Mouse (Mus musculus): ENCODE measurements around the gene Sept9. TPM values are rescaled to one million over a fixed set of nuclear protein-coding genes. Genes with fewer than 3 reads are reported as not detected.

Sept9 gene
- total RNA-seq, 2 experiments from 2014 or later, result 70.0 to 71.1 TPM

DNA sequence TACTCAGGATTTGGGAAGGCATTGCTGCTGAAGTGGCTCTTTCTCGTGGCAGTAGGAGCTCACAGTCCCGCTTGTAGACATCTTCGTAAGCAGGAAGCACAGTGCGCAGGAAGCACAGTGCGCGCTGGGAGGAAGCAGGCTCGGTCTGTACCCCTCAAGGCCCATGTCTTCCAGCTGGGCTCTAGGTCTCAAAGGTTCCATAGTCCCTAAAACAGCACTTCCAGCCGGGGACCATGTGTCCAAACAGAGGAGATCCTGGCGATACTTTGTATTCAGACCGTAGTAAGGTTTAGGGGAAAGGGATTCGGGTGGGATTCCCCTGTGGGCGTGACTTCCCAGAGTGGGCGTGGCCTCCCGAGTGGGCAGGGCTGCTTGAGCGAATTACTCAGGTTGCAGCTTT lies 24.5 kb upstream of the Sept9 start:
- peak; percentile 32 to 64 for DNase-seq
- intact Hi-C loops (cut with DNase I), result loop anchor here (5.0 kb wide), 1 partner anchor 38 kb away; no protein-coding TSS in a partner anchor

DNA sequence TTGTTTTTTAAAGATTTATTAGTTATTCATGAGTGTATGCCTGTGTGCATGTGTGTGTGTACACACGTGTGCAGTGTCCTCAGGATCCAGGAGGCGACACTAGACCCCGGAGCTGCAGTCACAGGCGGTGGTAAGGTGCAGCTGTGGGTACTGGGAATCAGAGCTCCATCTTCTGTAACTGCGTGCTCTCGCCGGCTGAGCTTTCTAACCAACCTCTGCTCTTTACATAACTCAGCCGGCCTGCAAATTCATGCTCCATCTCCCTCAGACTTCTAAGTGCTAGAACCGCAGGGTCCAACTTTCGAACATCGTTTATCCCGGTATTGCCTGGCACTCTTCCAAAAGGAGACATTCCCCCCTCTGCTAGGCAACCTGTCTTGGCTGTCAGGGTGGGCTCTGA lies 24.0 kb upstream of the Sept9 start:
- intact Hi-C loops (cut with DNase I), result no loop called here
- no peak for DNase-seq

DNA sequence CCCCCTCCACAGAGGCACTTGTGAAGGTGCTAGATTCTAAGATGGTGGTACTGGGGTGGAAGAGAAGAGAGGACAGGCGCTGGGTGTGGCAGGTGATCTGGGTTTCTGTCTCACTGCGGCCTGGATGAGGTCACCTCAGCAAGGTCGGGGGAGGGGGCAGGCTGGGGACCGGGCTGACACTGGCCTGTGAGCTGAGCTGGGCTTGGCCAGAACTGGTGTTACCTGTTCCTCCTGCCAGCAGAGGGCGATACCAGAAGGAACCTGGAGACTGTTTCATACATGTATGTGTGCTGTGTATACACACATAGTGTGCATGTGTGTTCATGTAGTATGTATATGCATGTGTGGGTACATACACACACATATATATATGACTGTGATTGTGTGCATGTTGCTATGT lies 23.2 kb upstream of the Sept9 start:
- peak; percentile 41 to 65 for DNase-seq
- intact Hi-C loops (cut with DNase I), result loop anchor here (2.0 kb wide), 2 partner anchors 96 to 182 kb away; no protein-coding TSS in a partner anchor

DNA sequence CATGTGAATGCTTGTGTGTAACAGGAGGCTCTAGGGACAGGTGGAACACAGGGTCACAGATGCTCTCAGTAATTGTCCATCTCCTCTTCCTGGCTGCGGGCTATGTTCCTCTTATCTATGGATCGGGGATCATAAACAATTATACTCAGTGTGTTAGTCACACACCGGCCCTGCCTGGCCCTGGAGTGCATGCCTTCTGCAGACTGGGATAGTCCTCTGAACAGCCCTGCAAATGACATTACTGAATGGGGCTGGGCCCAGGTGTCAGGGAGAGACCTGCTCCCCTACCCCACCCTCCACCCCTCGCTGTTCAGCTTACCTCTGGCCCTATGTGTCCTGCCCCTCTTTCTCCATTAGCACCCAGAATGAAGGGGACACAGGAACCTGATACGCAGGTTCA lies 22.6 kb upstream of the Sept9 start:
- DNase-seq, result no peak
- intact Hi-C loops (cut with DNase I), result loop anchor here (1.0 to 2.0 kb wide), 3 partner anchors 96 to 182 kb away; no protein-coding TSS in a partner anchor

DNA sequence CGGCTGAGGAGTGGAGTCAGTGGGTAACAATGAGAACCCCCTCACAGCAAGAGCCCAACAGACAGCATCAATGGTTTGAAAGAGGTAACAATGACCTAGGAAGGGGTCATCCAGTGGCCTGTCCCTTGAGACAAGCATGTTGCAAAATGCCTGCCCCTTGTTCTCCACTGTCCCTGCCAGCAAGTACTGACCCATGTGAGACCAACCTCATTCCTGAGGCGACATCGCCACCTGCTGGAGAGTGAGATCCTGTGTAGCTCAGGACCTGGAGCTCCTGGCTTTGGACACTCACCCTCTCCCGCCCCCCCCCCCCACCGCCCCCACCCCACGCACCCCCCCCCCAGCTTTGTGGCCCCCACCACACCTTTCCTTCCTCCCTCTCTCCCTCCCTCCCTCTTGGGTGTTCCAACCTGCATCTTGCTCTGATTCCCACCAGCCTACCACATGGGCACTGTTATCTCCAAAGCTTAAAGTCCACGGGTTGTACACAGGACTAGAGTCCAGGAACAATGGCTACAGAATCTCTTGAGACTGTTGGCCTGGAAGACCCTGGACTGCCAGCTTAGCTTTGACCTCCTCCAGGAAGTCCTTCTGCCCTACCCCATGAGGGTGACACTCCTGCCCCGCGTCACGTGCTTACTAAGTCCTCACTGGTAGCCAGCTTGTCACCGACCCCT lies 22.0 kb upstream of the Sept9 start:
- DNase-seq, result peak; percentile 93 to 97
- intact Hi-C loops (cut with DNase I), result loop anchor here (1.0 to 2.0 kb wide), 3 partner anchors 97 to 181 kb away; no protein-coding TSS in a partner anchor

DNA sequence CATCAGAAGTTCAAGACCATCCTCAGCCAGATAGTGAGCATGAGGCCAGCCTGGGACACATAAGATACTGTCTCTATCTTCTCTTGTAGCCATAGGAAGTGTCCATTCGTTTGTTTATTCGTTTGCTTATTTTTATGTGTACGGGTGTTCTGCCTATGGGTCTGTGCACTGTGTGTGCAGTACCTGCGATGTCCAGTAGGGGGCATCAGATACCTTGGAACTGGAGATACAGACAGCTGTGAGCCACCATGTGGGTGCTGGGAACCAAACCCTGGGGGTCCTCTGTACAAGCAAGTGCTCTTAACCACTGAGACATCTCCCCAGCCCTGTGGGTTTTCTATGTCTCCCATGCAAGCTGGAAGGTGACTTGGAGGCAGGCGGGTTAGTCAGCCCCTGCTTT lies 19.6 kb upstream of the Sept9 start:
- DNase-seq, result no peak
- intact Hi-C loops (cut with DNase I), result no loop called here

DNA sequence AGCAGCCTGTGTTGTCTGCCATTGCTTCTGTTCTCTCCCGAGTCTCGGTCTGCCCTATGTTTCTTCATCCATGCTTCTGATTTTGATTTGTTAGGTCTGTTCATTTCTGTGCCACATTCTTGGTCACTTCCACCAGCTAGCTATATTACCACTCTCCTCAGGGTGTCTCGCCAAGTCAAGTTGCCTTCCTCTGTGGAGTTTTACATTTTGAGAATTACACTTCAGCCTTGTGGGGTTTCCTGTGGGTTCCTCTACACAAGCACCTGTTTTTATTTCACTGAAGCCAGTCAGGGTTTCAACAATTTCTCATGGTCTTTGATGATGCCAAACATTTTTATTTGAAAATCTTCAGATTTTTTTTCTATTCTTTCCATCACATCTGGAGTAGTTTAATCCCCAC lies 16.7 kb upstream of the Sept9 start:
- no peak for DNase-seq
- intact Hi-C loops (cut with DNase I), result no loop called here

DNA sequence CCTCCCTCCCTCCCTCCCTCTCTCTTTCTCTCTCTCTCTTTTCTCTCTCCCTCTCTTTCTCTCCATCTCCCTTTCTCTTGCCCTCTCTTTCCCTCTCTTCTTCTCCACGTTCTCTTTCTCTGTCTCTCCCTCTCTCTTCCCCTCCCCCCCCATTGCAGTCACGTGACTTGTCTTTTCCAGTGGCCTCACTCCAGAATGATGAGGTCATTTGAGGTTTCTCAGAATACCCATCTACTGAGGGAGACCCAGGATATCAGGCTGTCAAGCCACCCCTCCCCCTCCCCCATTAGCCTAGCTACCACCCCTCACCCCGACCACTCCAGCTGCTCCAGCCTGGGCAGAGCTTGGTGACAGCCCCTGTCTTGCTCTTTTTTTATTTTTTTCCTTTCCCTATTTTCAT lies 16.2 kb upstream of the Sept9 start:
- intact Hi-C loops (cut with DNase I), result no loop called here
- DNase-seq, result no peak

DNA sequence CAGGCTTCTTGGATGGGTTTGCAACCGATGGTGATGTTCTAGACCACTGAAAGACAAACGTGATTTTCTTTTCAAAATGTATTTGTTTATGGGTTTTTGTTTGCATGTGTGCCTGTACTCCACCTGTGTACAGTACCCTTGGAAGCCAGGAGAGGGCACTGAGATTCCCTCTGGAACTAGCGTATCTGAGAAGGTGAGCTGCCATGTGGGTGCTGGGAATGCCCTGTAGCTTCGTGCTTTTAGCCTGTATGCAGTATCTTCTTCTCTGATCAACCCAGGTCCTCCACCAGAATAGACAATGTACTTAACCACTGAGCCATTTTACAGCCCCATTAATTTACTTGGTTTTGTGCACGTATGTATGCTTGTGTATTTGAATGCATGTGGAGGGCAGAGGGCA lies 15.6 kb upstream of the Sept9 start:
- no peak for DNase-seq
- intact Hi-C loops (cut with DNase I), result no loop called here

DNA sequence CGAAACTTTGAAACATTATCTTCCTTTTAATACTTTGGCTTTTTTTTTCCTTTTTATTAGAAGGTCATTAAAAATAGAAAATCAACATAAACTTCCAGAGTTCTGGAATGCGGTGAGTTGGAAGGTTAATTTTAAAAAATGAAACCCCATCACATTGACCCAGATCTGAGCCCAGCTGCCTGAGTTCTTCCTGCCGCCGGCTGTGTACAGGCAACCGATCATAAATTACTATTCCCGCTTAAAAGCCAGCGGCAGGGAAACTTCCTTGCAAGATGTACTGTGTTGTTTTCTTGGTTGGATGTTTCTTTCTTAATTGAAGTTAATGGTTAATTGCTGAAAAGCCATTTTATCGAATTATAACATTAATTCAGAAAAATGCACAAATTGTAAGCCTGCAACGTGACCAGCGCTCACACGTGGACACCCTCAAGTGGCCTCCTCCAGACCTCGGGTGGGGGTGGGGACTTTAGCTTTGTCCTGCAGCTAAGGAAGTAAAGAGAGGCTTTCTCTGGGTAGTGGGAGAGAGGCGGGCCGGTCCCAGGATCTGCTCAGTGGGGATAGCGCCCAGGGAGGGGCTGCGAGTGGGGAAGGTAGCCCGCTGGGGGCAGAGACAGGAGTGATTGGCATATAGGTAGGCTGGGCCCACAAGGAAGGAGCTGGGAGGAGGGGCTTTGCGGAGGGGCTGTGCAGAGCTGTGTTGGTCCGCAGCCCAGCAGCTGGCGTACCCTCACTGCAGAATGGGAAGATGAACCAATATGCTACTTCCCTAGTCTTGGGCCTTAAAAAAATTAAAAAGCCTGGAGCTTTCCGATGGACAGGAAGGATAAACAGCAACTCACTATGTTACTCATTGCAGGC lies 14.2 kb upstream of the Sept9 start:
- intact Hi-C loops (cut with DNase I), result no loop called here
- DNase-seq, result no peak

DNA sequence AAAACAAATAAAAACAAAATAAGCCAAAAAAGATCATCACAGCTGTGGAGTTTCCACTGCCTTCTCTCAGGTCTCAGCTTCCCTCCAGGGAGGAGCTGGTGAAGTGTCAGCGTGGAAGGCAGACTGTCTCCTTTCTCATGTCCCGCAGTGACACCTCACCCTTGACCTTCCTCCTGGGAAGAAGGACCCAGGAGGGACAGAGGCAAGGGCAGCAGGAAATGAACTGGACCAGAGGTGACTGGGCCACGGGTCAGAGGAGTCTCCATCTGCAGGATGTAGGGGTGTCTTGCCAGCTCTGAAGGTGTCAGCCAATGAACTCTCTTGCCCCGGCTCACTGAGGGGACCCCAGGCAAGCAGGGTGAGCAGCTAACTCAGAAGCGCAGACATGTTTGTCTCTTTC lies 7.9 kb upstream of the Sept9 start:
- no peak for DNase-seq
- intact Hi-C loops (cut with DNase I), result no loop called here

DNA sequence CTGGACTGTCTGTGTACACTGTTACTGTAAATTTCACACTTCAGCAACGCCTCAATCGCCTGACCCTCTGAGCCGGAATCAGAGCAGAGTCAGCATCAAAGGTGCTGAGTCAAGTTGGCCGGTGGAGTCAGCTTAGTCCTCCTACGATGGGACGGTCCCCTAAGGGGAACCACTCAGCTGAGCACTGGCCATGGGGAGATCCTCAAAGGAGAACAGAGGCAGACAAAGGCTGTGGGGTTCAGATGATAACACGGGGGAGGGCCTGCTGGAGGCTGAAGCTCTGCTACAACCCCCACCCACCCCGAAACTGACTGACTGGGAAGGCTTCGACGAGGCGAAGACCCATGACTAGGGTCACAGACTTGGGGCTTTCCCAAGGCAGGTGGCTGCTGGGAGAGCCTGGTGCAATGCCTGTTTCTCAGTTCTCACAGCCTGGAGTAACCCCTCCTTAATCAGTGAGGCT lies 5.0 kb upstream of the Sept9 start:
- no peak for DNase-seq
- intact Hi-C loops (cut with DNase I), result no loop called here

DNA sequence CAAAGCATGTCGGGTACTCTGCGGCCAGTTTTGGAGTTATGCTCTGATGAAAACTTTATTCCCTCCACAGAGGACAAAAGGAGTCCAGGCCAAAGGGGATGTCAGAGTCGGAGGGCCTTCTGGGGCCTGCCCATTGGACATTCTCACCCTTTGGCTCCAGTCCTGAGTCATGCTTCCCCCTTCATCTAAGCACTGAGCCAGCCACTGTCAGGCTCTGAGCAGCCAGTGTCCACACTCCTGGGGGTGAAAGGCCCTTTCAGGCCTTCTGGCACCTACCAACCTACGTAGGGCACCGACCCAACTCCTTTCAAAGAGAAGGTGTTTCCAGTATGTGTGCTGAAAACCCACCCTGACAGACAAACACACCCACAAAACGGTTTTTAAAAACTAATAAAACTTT lies 3.8 kb upstream of the Sept9 start:
- no peak for DNase-seq
- intact Hi-C loops (cut with DNase I), result no loop called here

DNA sequence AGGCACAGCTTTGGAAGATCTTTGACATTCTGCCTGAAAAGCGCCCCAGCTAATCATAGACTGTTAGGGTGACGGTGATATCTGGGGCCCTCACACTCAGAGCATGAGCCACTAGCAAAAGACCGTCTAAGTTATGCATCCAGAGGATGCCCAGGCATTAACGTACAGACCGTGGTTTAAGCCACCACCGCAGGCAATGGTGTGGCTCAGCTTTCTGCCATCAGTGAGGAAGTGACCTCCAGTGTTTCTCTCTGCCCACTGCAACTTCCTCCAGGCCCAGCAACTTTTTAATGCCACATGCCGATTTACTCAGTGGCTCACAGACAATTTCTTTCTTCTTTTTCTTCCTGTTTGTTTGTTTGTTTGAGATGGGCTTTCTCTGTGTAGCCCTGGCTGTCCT lies 2.8 kb upstream of the Sept9 start:
- DNase-seq, result no peak
- intact Hi-C loops (cut with DNase I), result no loop called here

DNA sequence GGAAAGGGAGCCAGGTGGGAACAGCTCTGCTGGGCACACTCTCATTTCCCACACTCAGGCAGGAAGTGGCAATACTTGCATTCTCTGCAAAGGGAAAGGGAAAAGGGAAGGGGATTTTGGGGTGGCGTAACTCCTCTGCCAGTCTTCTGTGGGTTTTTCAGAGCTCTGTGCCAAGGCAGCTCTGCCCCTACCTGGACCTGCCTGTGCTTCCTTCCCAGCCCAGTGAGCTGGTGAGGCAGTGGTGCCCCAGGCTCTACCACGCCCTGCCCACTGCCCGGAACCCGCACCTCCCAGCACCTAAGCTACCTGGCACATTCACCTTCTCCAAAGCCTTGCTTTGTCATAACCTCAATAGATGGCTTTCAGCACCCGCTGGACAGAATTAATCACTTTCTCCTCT lies 1.3 kb upstream of the Sept9 start:
- DNase-seq, result no peak
- intact Hi-C loops (cut with DNase I), result no loop called here

DNA sequence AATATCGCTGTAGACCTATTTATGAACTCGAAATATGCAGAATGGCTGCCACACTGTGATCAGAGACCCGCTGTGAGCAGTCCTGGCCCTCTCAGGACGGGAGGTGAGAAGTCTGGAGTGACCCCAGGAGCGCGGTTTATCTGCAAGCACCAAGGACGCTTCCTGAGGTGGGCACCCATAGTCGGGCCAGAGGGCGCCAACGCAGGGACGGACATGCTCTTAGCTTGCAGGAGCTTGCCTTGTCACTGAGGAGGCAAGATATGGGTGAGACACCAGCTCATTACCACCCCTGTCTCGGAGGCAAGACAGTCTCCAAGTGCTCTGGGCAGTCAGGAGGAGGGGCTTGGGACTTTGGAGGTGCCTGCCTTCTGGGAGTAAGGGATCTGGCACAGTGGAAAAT lies 2.4 kb downstream of the Sept9 start:
- intact Hi-C loops (cut with DNase I), result no loop called here

DNA sequence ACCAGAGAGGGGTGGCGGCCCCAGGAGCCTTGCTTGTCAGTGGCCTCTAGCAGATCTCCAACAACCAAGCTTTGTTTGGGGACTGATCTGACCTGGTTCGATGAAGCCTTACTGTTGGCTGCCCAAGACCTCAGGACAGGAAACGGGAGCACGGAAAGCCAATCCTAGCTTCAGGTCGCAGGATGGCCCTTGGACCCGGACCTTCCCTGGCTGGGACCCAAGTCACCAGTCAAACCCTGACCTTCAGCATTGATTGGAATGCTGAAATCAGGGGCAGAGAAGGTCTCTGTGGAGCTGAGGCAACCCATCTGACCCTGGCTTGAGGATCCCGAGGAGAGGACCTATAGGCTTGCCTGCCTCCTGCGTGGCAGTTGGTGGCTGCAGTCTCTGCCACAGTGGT lies 5.1 kb downstream of the Sept9 start:
- intact Hi-C loops (cut with DNase I), result no loop called here
- no peak for DNase-seq

More for the DNA sequence above, 2.4 kb downstream of the Sept9 start:
- DNase-seq, result no peak

DNA sequence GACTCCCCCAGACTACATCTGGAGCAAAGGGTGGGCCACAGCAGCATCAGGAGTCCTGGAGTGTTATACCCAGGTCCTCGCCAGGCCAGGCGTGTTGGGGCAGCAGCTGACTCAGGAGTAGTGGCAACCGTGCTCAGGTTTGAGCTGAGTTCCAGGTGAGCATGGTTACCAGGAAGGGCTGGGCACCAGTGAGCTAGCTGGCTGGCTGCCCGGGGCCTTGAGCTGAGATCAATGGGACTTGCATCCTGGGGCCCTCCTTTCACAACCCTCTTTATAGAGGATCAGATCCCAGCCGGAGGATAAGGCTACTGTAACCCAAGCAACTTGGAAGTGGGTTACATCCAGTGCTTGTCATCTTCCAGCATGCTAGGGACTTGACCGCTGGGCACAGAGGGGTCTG lies 5.6 kb downstream of the Sept9 start:
- intact Hi-C loops (cut with DNase I), result no loop called here
- DNase-seq, result no peak

DNA sequence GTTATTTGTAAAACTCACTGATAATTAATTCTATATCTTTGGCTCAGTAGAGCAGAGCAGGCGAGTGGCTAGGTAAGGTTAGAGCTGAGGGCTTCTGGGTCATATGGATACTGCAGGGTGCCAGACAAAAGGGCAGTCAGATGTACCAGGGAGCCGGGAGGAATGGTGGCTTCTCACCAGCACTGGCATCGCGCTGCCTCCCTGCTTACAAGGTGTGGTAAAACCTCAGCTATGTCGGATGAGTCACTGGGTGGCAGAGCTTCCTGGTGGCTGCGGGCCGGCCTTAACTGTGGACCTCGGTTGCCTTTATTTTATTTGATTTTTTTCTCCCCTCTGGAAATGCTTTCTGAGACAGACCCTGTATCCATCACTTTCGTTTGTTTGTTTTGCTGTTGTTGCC lies 6.0 kb downstream of the Sept9 start:
- intact Hi-C loops (cut with DNase I), result no loop called here
- DNase-seq, result no peak

DNA sequence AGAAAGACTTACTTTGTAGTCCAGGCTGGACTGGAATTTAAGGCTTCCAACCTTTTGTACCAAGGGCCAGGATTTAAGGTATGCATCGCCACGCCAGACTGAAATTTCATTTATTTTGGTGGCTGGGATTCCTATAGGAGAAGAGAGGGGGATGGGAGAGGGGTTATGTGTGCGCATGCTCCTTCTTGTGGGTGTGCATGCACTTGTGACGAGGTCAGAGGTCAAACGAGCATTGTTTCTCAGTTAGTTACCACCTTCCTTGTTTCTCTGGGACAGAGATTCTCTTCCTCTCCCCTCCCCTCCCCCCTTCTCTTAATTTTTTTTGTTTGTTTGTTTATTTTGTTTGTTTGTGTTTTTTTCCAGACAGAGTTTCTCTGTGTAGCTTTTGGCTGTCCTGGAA lies 8.0 kb downstream of the Sept9 start:
- intact Hi-C loops (cut with DNase I), result no loop called here
- DNase-seq, result no peak

DNA sequence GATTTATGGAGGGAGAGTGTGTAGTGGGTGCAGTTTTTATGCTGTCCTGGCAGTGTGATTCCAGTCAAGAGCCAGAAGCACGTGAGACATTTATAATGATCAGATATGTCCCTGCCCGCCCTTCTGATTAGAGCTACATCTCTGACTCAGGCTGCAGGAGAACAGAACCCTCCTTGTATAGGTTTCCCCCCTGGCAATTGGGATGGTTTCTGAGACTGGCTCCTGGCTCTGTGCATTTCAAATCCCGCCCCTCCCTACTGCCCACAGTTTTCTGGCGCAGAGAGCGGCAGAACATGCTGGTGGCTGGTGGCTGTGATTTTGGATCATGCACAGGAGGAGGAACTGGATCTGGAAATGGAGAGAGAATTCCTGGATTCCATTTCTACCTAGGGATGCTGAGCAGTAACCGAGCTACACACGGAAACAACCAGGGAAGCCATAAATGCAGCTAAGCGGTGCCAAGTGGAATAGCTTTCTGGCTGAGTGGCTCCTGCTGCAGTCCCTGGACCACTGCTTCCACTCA lies 8.8 kb downstream of the Sept9 start:
- intact Hi-C loops (cut with DNase I), result no loop called here
- no peak for DNase-seq

DNA sequence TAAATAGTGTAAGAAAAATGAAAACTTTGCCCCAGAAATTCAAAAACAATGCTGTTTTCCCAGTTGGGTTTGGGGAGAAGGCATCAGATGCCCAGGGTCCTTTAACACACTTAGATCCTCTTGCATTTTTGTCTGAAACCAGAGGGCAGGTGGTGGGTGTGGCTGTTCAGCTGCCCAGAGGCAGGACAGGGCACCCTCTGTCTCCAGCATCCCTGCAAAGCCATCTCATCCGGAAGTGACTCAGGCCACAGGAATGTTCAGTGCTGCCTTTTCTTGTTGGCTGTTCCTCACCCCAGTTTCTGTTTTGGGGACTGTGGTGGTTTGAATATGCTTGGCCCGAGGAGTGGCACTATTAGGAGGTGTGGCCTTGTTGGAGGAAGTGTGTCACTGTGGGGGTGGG lies 17.3 kb downstream of the Sept9 start:
- intact Hi-C loops (cut with DNase I), result no loop called here
- DNase-seq, result no peak

Measured in heart, postnatal 10 days (tissue).